Mouse (Mus musculus) hindbrain, embryonic 12.5 days (tissue): ENCODE measurements around the gene B3gnt7. TPM values are rescaled to one million over a fixed set of nuclear protein-coding genes. Genes with fewer than 3 reads are reported as not detected.

Experiments
- ATAC-seq: fragments of 200-750 bp; cut with Nextera tagmentation; 2 replicates; pipeline ENCODE4 v1.8.0; 2017; ENCODE audit warnings: moderate TSS enrichment; ENCODE audit not compliant: low FRiP score
- H3K27ac ChIP-seq: fragments of 300-500 bp; sonication (generic); 2 replicates; pipeline ENCODE4 v1.5.1; 2016; ENCODE audit warnings: mild to moderate bottlenecking
- H3K27me3 ChIP-seq: fragments of 300-500 bp; sonication (generic); 2 replicates; pipeline ENCODE4 v1.6.1; 2016; ENCODE audit warnings: mild to moderate bottlenecking
- H3K36me3 ChIP-seq: fragments of 300-500 bp; sonication (generic); 2 replicates; pipeline ENCODE4 v1.6.1; 2016; ENCODE audit warnings: mild to moderate bottlenecking
- H3K4me1 ChIP-seq: fragments of 300-500 bp; sonication (generic); 2 replicates; pipeline ENCODE4 v1.6.1; 2016
- H3K4me2 ChIP-seq: fragments of 300-500 bp; sonication (generic); replicated peaks from 2 replicates; pipeline ENCODE4 v1.6.1; 2016; ENCODE audit warnings: mild to moderate bottlenecking
- H3K4me3 ChIP-seq: fragments of 300-500 bp; sonication (generic); 2 replicates; pipeline ENCODE4 v1.5.1; 2016; ENCODE audit warnings: mild to moderate bottlenecking
- H3K9ac ChIP-seq: fragments of 300-500 bp; sonication (generic); 2 replicates; pipeline ENCODE4 v1.6.1; 2016; ENCODE audit warnings: mild to moderate bottlenecking, moderate library complexity
- H3K9me3 ChIP-seq: fragments of 300-500 bp; sonication (generic); replicated peaks from 2 replicates; pipeline ENCODE4 v1.6.1; 2016; ENCODE audit warnings: mild to moderate bottlenecking
- WGBS: fragments of 180-500 bp; shearing (Covaris S2); methylation state at CpG from one replicate; pipeline ENCODE4 v1.1.7; 2016; 5-methylcytosine and 5-hydroxymethylcytosine counted together
- microRNA-seq: library from miRNA; unstranded; fragments of <30 nt; microRNA quantifications from one replicate; pipeline ENCODE4, GENCODE M21; 2017
- polyA plus RNA-seq: library from polyadenylated mRNA; unstranded; fragments of >200 nt; fragmentation: Nextera tagmentation; extraction: Ambion mirVana; gene quantifications from 2 replicates; pipeline ENCODE4 v1.2.1, GENCODE M21; 2016

The B3gnt7 gene
- polyA plus RNA-seq, 1 experiment from 2014 or later = 4.0 TPM

DNA sequence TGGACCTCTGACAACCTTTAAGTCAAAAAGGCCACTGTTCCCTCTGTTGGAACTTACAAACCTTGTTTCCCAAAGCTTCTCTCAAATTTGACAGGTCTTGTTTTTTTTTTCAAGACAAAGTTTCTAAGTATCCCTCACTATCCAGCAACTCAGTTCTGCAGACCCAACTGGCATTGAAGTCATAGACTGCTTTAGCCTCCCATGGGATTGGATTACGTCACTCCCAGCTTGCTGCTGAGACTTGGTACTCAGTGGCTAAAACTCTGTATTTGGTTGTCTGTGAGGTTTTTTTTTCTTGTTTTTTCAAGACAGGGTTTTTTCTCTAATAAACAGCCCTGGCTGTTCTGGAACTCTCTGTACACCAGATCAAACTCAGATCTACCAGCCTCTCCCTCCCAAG lies 47.1 kb downstream of the B3gnt7 start:
- Histone ChIP-seq H3K27me3 (no peaks in the 10 kb centered on the region), H3K4me3 (no peak overlapping the region), H3K4me1 (no peaks in the 10 kb centered on the region), H3K36me3 (peaks cover 71% of the 10 kb centered on the region), H3K4me2 (no peak overlapping the region), H3K27ac (no peak overlapping the region), H3K9me3 (no peaks in the 10 kb centered on the region), H3K9ac (no peak overlapping the region)
- WGBS = 86% methylated on average over 1 of the region's 1 CpGs
- ATAC-seq = no peak

DNA sequence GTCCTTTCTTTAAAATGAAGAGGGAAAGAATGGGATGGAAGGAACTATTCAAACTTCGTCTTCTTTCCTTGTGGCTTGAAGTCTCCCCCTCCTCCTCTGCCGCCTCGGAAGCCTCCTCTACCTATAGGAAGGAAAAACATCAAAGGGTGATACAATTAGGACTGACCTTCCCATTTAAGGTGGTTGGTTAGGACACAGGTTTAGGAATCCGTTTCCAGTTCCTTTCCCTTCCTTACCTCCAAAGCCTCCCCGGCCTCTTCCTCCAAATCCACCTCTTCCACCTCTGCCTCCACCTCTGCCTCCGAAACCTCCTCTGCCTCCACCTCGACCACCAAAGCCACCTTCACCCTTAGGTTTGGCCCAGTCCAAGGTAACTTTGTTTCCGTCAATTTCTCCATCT lies 47.9 kb downstream of the B3gnt7 start:
- Histone ChIP-seq H3K4me2 (no peak overlapping the region), H3K4me3 (no peak overlapping the region), H3K9me3 (no peaks in the 10 kb centered on the region), H3K36me3 (peaks cover 80% of the 10 kb centered on the region), H3K9ac (no peak overlapping the region), H3K27ac (no peak overlapping the region), H3K27me3 (no peaks in the 10 kb centered on the region), H3K4me1 (no peaks in the 10 kb centered on the region)
- 93% methylated on average over 8 of the region's 8 CpGs for WGBS
- no peak for ATAC-seq

DNA sequence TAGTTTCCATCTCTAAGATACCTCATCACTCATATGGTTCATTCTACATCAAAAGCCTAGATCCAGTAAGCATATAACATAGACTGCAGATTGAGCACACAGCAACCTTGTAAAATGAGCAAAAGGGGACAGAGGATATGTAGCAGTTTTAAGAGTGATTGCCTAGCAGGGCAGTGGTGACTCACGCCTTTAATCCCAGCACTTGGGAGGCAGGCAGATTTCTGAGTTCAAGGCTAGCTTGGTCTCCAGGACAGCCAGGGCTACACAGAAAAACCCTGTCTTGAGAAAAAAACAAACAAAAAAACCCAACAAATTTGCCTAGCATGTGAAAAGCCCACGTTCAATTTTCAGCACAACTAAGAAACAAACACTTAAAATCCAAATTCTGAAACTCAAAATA lies 51.6 kb downstream of the B3gnt7 start:
- H3K9ac ChIP-seq = no peak overlapping the region
- H3K27ac ChIP-seq = no peak overlapping the region
- no peaks in the 10 kb centered on the region for H3K9me3 ChIP-seq
- H3K27me3 ChIP-seq = no peaks in the 10 kb centered on the region
- 93% methylated on average over 2 of the region's 2 CpGs for WGBS
- no peak overlapping the region for H3K4me3 ChIP-seq
- peaks cover 79% of the 10 kb centered on the region for H3K36me3 ChIP-seq
- ATAC-seq = no peak
- peaks cover 8% of the 10 kb centered on the region for H3K4me1 ChIP-seq
- H3K4me2 ChIP-seq = no peak overlapping the region

Small RNA genes lying within 50 kb of the gene (microRNA-seq; reads per million reads assigned to microRNA genes)
- gene mmu-mir-3535 = 113 reads per million, percentile 47 among the genes with 10 or more reads in this experiment

Other genes starting within 250 kb of the B3gnt7 start
- 196 TPM in 2 replicates for gene Psmd1, start 238.4 kb upstream of the B3gnt7 start, polyA plus RNA-seq
- gene Htr2b, start 190.9 kb upstream of the B3gnt7 start, polyA plus RNA-seq = 0.66 and 0.86 TPM in 2 replicates
- gene Gm21972, start 169.2 kb upstream of the B3gnt7 start, polyA plus RNA-seq = 0.65 and 1.4 TPM in 2 replicates
- gene Armc9, start 148.1 kb upstream of the B3gnt7 start, polyA plus RNA-seq = 38.0 and 39.8 TPM in 2 replicates
- gene Ncl, start 56.6 kb downstream of the B3gnt7 start, polyA plus RNA-seq = 345 and 366 TPM in 2 replicates
- 0.23 TPM in 1 of 2 replicates, not detected in the other for gene Nmur1, start 123.4 kb downstream of the B3gnt7 start, polyA plus RNA-seq
- gene Tex44, start 123.5 kb downstream of the B3gnt7 start, polyA plus RNA-seq = not detected in 2 replicates
- gene Ptma, start 223.9 kb downstream of the B3gnt7 start, polyA plus RNA-seq = 2,735 and 2,863 TPM in 2 replicates